Mouse (Mus musculus): Measurements from ENCODE around the gene F3.

GRCm38 (mm10) chr3:121700364-121700952 lies 22.9 kb upstream of the F3 start:
- no peak for TF ChIP-seq TCF12 (IDR thresholded peaks at IDR 0.05; ENCODE audit: low read depth, low read length)
- no peak for TF ChIP-seq POLR2A (IDR thresholded peaks at IDR 0.05; ENCODE audit: control insufficient read depth in 1 of 2, insufficient read depth in 1 of 2, low read depth in 1 of 2, low read length in 2 of 2, poor library complexity in 1 of 2)
- no peak for TF ChIP-seq KAT2A (conservative IDR thresholded peaks at IDR 0.05; ENCODE audit: low read depth, low read length)
- TF ChIP-seq CTCF (IDR thresholded peaks at IDR 0.05 in 2 of 3, conservative IDR thresholded peaks at IDR 0.05 in 1 of 3; ENCODE audit: control insufficient read depth in 1 of 3, insufficient read depth in 1 of 3, low read depth in 2 of 3, low read length in 3 of 3, poor library complexity in 1 of 3, severe bottlenecking in 1 of 3), result no peak
- TF ChIP-seq ZMIZ1 (IDR thresholded peaks at IDR 0.05; ENCODE audit: low read depth, low read length), result no peak
- no peak for TF ChIP-seq MAFK (IDR thresholded peaks at IDR 0.05; ENCODE audit: borderline replicate concordance, low read depth, low read length)
- TF ChIP-seq GABPA (IDR thresholded peaks at IDR 0.05; ENCODE audit: low read depth, low read length), result no peak
- TF ChIP-seq ETS1 (IDR thresholded peaks at IDR 0.05; ENCODE audit: low read depth, low read length), result no peak
- TF ChIP-seq TBP (IDR thresholded peaks at IDR 0.05; ENCODE audit: low read depth, low read length), result no peak
- no peak for TF ChIP-seq MAX (IDR thresholded peaks at IDR 0.05; ENCODE audit: low read length)
- TF ChIP-seq E2F4 (IDR thresholded peaks at IDR 0.05; ENCODE audit: borderline replicate concordance, low read depth, low read length), result no peak
- TF ChIP-seq POLR2AphosphoS2 (IDR thresholded peaks at IDR 0.05; ENCODE audit: low read length), result no peak

Data from MEL (cell line).